Mouse (Mus musculus): ENCODE measurements at regions not wholly inside any gene's neighbourhood (a gene's known extent, or its start where the extent isn't known, plus 50 kb on each side); places are given as distances from the start of the nearest gene placed in this dataset.

- no peak for DNase-seq (ENCODE audit: low spot score in 2 of 2)
Measured at GRCm38 (mm10) chr3:40058281-40058680, 472.8 kb upstream of the Intu start.

GRCm38 (mm10) chr3:40058719-40059420, 472.2 kb upstream of the Intu start:
- no peak for DNase-seq (ENCODE audit: low spot score in 2 of 2)

GRCm38 (mm10) chr3:40070137-40070667, 460.9 kb upstream of the Intu start:
- DNase-seq (ENCODE audit: low spot score in 2 of 2): no peak

GRCm38 (mm10) chr3:40076824-40077223, 454.3 kb upstream of the Intu start:
- no peak for DNase-seq (ENCODE audit: low spot score in 2 of 2)

- no peak for DNase-seq (ENCODE audit: low spot score in 2 of 2)
Measured at GRCm38 (mm10) chr3:40085116-40085515, 446.0 kb upstream of the Intu start.

GRCm38 (mm10) chr3:40091773-40092343, 439.2 kb upstream of the Intu start:
- no peak for DNase-seq (ENCODE audit: low spot score in 2 of 2)

GRCm38 (mm10) chr3:40092765-40093368, 438.2 kb upstream of the Intu start:
- peak in 1 of 2 experiments; percentile 5 for DNase-seq (ENCODE audit: low spot score in 2 of 2)

GRCm38 (mm10) chr3:40094040-40094439, 437.0 kb upstream of the Intu start:
- no peak for DNase-seq (ENCODE audit: low spot score in 2 of 2)

- DNase-seq (ENCODE audit: low spot score in 2 of 2): no peak
Measured at GRCm38 (mm10) chr3:40094701-40095100, 436.4 kb upstream of the Intu start.

GRCm38 (mm10) chr3:40102698-40103097, 428.4 kb upstream of the Intu start:
- DNase-seq (ENCODE audit: low spot score in 2 of 2): no peak

GRCm38 (mm10) chr3:40114811-40115210, 416.3 kb upstream of the Intu start:
- DNase-seq (ENCODE audit: low spot score in 2 of 2): no peak

GRCm38 (mm10) chr3:40118551-40118950, 412.5 kb upstream of the Intu start:
- DNase-seq (ENCODE audit: low spot score in 2 of 2): no peak

- no peak for DNase-seq (ENCODE audit: low spot score in 2 of 2)
Measured at GRCm38 (mm10) chr3:40119462-40119861, 411.6 kb upstream of the Intu start.

GRCm38 (mm10) chr3:40120298-40120875, 410.7 kb upstream of the Intu start:
- peak; percentile 32 to 52 for DNase-seq (ENCODE audit: low spot score in 2 of 2)

- no peak for DNase-seq (ENCODE audit: low spot score in 2 of 2)
Measured at GRCm38 (mm10) chr3:40123558-40124236, 407.4 kb upstream of the Intu start.

- DNase-seq (ENCODE audit: low spot score in 2 of 2): no peak
Measured at GRCm38 (mm10) chr3:40126903-40127302, 404.2 kb upstream of the Intu start.

- DNase-seq (ENCODE audit: low spot score in 2 of 2): no peak
Measured at GRCm38 (mm10) chr3:40130858-40131584, 400.1 kb upstream of the Intu start.

- no peak for DNase-seq (ENCODE audit: low spot score in 2 of 2)
Measured at GRCm38 (mm10) chr3:40138671-40139070, 392.4 kb upstream of the Intu start.

GRCm38 (mm10) chr3:40142229-40142628, 388.9 kb upstream of the Intu start:
- DNase-seq (ENCODE audit: low spot score in 2 of 2): no peak

- DNase-seq (ENCODE audit: low spot score in 2 of 2): no peak
Measured at GRCm38 (mm10) chr3:40158631-40159030, 372.5 kb upstream of the Intu start.

GRCm38 (mm10) chr3:40159591-40160145, 371.4 kb upstream of the Intu start:
- no peak for DNase-seq (ENCODE audit: low spot score in 2 of 2)
